Mouse (Mus musculus): ENCODE data around the gene Glis3.

DNA sequence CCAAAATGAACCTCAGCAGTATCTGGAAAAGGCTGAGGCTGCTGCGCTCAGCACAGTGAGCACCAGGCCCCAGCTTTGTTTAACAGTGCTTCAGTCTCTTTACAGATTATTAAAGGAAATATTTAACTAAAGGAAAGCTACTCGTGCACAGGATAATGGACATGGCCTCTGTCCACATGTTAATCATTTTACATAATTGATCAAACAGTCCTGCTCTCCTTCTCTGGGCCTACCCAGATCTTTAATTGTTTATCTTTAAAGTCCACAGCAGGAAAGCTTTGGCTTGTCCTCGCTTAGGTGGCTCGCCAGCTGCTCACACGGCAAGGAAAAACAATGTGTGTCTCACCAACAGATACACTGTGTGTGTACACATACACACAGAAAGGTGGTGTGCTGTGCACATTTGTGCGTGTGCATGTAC, 159.1 kb downstream of the Glis3 start:
- TF ChIP-seq CHD2 (IDR thresholded peaks at IDR 0.05; ENCODE audit: low read depth, low read length) (no peak), MAFK (IDR thresholded peaks at IDR 0.05; ENCODE audit: insufficient read depth, low read depth, low read length) (no peak), HCFC1 (IDR thresholded peaks at IDR 0.05; ENCODE audit: borderline replicate concordance, insufficient read depth, low read length) (no peak)

All from ES-E14 (cell line).